Mouse (Mus musculus) limb, embryonic 11.5 days (tissue): ENCODE data around the gene Kif5a. TPM values are rescaled to one million over a fixed set of nuclear protein-coding genes. Genes with fewer than 3 reads are reported as not detected.
A peak's percentile ranks its signal among the peaks of the same experiment; 100 is the strongest.

Source experiments
- ATAC-seq: fragments of 200-750 bp; cut with Nextera tagmentation; 2 replicates; pipeline ENCODE4 v1.8.0; 2017; ENCODE audit warnings: low read depth; ENCODE audit not compliant: insufficient number of reproducible peaks, low FRiP score, low TSS enrichment
- DNase-seq: peaks from one replicate; pipeline ENCODE4 v3.0.0-alpha.2; 2015; ENCODE audit warnings: low spot score
- H3K27ac ChIP-seq: fragments of 300-500 bp; sonication (generic); replicated peaks from 2 replicates; pipeline ENCODE4 v1.5.1; 2014; ENCODE audit warnings: low read depth, mild to moderate bottlenecking, low read length
- H3K27me3 ChIP-seq: fragments of 300-500 bp; sonication (generic); 2 replicates; pipeline ENCODE4 v1.6.1; 2014; ENCODE audit warnings: mild to moderate bottlenecking, low read length, mixed read lengths; ENCODE audit not compliant: control insufficient read depth, insufficient read depth
- H3K36me3 ChIP-seq: fragments of 300-500 bp; sonication (generic); 2 replicates; pipeline ENCODE4 v1.6.1; 2014; ENCODE audit warnings: mild to moderate bottlenecking, low read length, moderate library complexity, mixed read lengths; ENCODE audit not compliant: control insufficient read depth, insufficient read depth
- H3K4me1 ChIP-seq: fragments of 300-500 bp; sonication (generic); 2 replicates; pipeline ENCODE4 v1.6.1; 2014; ENCODE audit warnings: low read length, mixed read lengths; ENCODE audit not compliant: control insufficient read depth, insufficient read depth
- H3K4me2 ChIP-seq: fragments of 300-500 bp; sonication (generic); 2 replicates; pipeline ENCODE4 v1.6.1; 2014; ENCODE audit warnings: low read depth, mild to moderate bottlenecking, moderate library complexity; ENCODE audit not compliant: severe bottlenecking
- H3K4me3 ChIP-seq: fragments of 300-500 bp; sonication (generic); 2 replicates; pipeline ENCODE4 v1.5.1; 2014; ENCODE audit warnings: low read depth, low read length
- H3K9ac ChIP-seq: fragments of 300-500 bp; sonication (generic); 2 replicates; pipeline ENCODE4 v1.6.1; 2014; ENCODE audit warnings: mild to moderate bottlenecking, low read length
- H3K9me3 ChIP-seq: fragments of 300-500 bp; sonication (generic); 2 replicates; pipeline ENCODE4 v1.6.1; 2016; ENCODE audit warnings: low read length; ENCODE audit not compliant: control insufficient read depth
- WGBS: fragments of 180-500 bp; shearing (Covaris S2); extraction: QIAGEN DNeasy Blood & Tissue Kit; methylation state at CpG from one replicate; pipeline ENCODE4 v1.1.7; 2014; 5-methylcytosine and 5-hydroxymethylcytosine counted together
- polyA plus RNA-seq: library from polyadenylated mRNA; unstranded; fragments of >200 nt; fragmentation: Nextera tagmentation; extraction: Ambion mirVana; gene quantifications from 2 replicates; pipeline ENCODE4 v1.2.1, GENCODE M21; 2014

Kif5a gene
- polyA plus RNA-seq, 1 experiment from 2014 or later = 2.1 TPM

DNA sequence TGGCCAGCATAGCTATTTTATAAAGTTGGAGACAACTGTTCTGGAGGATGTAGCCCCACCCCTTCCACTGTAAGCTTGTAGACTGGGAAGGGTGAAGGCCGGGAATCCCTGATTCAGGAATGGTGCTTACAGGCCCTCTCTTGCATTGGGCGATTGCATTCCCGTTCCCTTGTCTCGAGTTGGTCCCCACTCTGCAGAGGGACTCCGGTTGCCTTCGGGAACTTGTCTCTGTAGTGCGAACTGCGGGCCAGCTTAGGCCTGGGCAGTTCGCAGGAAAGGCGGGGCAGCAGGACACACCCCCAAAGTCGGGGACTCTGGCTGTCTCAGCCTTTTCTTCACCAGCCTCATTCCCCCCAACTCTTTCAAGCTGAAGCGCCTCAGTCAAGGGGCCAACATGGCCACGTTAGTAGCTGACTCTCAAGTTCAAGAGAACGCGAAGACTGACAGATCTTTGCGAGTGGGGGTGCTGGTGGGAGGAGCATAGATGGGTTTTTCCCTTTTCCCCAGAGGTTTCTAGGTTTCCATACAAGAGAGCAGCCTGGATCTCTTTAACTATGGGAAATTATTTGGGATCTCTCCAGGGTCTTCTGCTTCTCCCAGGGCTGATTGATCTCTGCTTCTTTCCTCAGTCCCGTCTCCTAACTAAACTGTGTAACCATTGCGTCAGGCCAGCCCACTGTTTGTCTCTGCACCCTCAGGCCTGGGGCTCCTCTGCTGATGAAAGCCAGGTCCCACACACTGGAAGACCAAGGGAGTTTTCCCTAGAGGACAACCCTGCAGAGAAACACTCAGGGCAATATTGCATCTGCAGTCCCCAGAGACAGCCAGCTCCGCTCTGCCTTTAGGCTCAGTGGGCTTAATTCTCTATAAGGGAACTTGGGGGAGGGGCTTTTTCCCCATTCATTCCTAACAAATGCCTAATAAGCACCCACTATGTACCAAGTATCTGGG lies 28.1 kb upstream of the Kif5a start:
- Histone ChIP-seq H3K4me1 (peaks cover 27% of the 10 kb centered on the region), H3K9ac (peak overlapping the region; percentile 58), H3K36me3 (peaks cover 23% of the 10 kb centered on the region), H3K4me2 (peak overlapping the region; percentile 53), H3K27me3 (no peaks in the 10 kb centered on the region), H3K9me3 (no peaks in the 10 kb centered on the region), H3K4me3 (peak overlapping the region; percentile 67), H3K27ac (peak overlapping the region; percentile 60)
- WGBS = 4% methylated on average over 19 of the region's 19 CpGs
- ATAC-seq = peak; percentile 63
- DNase-seq = no peak

DNA sequence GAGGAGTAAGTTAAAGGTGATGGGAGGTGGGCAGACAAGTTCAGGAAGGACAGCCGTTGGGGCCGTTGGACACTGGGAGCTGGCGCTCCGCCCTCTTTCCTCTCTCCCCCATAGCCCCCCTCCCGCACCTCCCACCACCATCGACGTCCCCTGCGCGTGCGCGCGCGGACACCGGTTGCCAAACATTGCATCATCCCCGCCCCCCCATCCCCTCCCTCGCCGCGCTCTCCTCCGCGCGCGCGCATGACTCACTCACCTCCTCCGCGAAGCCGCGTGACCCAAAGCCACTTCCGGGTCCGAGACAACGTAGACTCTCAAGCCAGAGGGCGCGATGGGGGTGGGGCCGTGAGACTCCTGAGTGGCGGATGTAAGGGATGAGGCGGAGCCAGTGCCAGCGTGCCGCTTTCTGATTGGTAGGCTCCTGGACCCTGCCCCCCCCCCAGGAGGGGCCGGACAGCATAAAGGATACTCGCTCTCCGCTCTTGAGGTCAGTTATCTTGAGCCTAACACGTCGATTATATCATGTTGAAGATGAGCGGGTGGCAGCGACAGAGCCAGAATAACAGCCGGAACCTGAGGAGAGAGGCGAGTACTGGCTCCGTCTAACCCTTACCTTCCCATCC lies 27.3 kb upstream of the Kif5a start:
- peaks cover 17% of the 10 kb centered on the region for H3K36me3 ChIP-seq
- peak overlapping the region; percentile 67 for H3K4me3 ChIP-seq
- DNase-seq (peak; percentile 99), ATAC-seq (peak; percentile 93)
- H3K9me3 ChIP-seq = no peaks in the 10 kb centered on the region
- peak overlapping the region; percentile 96 for H3K27ac ChIP-seq
- H3K4me1 ChIP-seq = peaks cover 27% of the 10 kb centered on the region
- no peaks in the 10 kb centered on the region for H3K27me3 ChIP-seq
- under 1% methylated on average over 42 of the region's 47 CpGs for WGBS
- peak overlapping the region; percentile 93 for H3K4me2 ChIP-seq
- H3K9ac ChIP-seq = peak overlapping the region; percentile 58

GRCm38 (mm10) chr10:127289573-127290191 lies 26.5 kb upstream of the Kif5a start:
- H3K4me3 ChIP-seq = peak overlapping the region; percentile 67
- H3K9ac ChIP-seq = peak overlapping the region; percentile 3
- peaks cover 27% of the 10 kb centered on the region for H3K4me1 ChIP-seq
- no peaks in the 10 kb centered on the region for H3K27me3 ChIP-seq
- ATAC-seq = no peak
- DNase-seq = no peak
- peak overlapping the region; percentile 96 for H3K27ac ChIP-seq
- H3K9me3 ChIP-seq = no peaks in the 10 kb centered on the region
- peak overlapping the region; percentile 93 for H3K4me2 ChIP-seq
- H3K36me3 ChIP-seq = peaks cover 17% of the 10 kb centered on the region
- 1% methylated on average over 15 of the region's 15 CpGs for WGBS

DNA sequence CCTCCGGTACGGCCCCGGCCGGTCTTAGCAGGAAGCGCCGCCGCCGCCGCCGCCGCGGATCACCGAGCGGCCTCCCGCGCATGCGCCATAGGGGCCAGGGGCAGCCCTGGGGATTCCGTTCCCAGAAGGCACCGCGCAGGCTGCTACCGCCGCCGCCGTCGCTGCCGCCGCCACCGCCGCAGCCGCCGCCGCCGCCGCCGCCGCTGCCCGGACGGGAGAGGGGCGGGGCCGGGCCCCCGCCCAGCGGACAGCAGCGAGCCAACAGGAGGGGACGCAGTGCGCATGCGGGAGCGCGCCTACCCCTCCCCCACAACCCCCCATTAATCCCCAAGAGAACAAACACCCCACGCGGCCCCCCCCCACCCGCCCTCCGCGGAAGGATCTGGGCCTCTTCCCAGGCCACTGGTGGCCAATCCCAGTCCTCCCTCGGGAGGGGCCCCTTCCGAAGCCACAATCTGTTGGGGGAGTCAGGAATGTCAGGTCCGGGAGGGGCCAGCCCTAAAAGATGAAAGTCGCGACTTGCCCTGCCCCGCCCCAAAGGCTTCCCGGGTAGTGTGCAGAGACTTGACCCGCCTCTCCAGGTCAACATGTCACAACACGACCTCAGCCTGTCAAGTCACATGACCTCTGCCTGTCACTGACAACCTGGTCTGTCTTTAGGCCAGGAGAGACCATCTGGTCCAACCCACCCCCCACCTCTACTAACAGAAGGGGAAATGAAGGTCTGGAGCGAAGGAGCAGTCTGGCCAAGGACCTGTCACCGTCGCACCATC lies 25.8 kb upstream of the Kif5a start, which contains the start of gene Mbd6:
Mbd6 (minus strand) TSS at position 219 of the 773 bp plus-strand sequence.
- Histone ChIP-seq H3K9me3 (no peaks in the 10 kb centered on the region), H3K27ac (peak within 1 kb of the TSS; percentile 96), H3K4me1 (peaks cover 27% of the 10 kb centered on the region), H3K4me2 (peak within 1 kb of the TSS; percentile 93), H3K36me3 (peaks cover 20% of the 10 kb centered on the region; the same call in 1 of the 2 replicates), H3K4me3 (peak within 1 kb of the TSS; percentile 67), H3K9ac (peak within 1 kb of the TSS; percentile 80), H3K27me3 (no peaks in the 10 kb centered on the region)
- under 1% methylated on average over 31 of the region's 65 CpGs for WGBS
- DNase-seq (peak; percentile 88), ATAC-seq (peak; percentile 13)

DNA sequence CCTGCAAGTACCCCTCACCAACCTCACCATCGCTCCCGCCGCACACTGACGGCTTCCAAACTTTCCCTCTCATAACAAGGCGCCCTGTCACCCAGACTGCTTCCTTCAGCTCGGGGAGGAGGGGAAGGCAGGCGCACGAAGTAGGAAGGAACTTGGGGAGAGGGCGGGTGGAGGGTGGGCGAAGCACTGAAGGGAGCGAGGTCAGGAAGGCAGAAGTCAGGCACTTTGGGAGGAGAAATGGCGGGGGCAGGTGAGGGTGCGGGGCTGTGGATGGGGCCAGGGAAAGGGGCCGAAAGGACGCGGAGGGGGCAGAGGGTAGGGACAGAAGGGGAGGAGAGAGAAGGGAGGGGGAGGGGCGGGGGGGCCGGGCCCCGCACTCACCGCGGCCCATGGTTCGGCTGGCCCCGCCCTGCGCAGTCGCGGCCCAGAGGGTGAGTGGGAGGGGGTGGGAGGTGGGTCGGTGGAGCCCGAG lies 25.2 kb upstream of the Kif5a start:
- peak overlapping the region; percentile 80 for H3K9ac ChIP-seq
- H3K9me3 ChIP-seq = no peaks in the 10 kb centered on the region
- H3K4me2 ChIP-seq = peak overlapping the region; percentile 93
- H3K36me3 ChIP-seq = peaks cover 23% of the 10 kb centered on the region; the same call in 1 of the 2 replicates
- peaks cover 27% of the 10 kb centered on the region for H3K4me1 ChIP-seq
- under 1% methylated on average over 23 of the region's 28 CpGs for WGBS
- ATAC-seq (peak; percentile 11; the same call in 1 of the 2 replicates), DNase-seq (peak; percentile 72)
- peak overlapping the region; percentile 96 for H3K27ac ChIP-seq
- H3K4me3 ChIP-seq = peak overlapping the region; percentile 67
- H3K27me3 ChIP-seq = no peaks in the 10 kb centered on the region

DNA sequence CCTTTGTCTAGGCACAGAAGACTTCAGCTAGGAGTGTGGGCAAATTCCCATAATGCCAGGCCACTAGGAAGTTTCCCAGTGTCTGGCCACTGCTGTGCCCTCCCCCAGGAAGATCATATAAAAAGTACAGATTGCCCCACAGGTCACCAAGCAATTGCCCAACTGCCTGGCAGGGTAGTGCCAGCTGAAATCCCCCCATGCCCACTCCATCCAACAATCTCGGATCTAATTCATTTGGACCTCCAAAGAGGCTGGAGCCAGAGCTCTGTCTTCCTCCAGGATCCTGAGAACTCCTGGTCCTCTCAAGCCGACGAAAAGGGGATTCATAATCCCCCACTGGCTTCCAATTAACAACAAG lies 24.8 kb upstream of the Kif5a start:
- H3K27me3 ChIP-seq = no peaks in the 10 kb centered on the region
- H3K4me2 ChIP-seq = peak overlapping the region; percentile 93
- no peak for DNase-seq
- peaks cover 24% of the 10 kb centered on the region; the same call in 1 of the 2 replicates for H3K36me3 ChIP-seq
- H3K4me3 ChIP-seq = peak overlapping the region; percentile 67
- 3% methylated on average over 3 of the region's 3 CpGs for WGBS
- H3K27ac ChIP-seq = peak overlapping the region; percentile 96
- H3K9me3 ChIP-seq = no peaks in the 10 kb centered on the region
- peaks cover 27% of the 10 kb centered on the region for H3K4me1 ChIP-seq
- ATAC-seq = no peak
- peak overlapping the region; percentile 80 for H3K9ac ChIP-seq

DNA sequence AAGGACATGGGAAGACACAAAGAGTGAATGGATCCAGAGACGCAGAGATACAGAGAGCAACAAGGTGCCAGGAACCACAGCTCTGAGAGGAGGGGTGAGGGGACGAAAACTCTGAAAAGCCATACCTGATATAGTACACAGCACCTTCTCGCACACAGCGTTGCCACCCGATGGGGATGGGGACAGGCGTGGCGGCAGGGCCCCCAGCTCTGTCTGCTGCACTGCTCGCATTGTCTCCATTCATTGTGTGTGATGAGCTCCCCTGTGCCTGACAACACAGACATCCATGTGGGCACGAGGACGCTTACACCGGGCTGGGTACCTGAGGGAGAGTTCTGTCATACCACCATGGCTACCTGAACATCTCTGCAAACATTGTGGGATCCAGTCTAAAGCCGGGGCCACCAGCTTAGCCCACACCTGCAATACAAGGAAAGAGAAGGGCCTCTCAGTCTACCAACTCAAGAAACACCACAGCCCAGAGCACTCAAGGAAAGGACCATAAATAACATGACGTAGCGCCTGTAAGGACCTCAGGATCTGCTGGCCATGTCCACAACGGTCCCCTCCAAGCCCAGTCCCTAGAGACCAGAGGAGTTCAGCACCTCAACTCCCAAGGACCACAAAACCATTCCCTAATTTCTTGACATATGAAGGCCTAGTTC lies 24.3 kb upstream of the Kif5a start:
- 0 out of 2 replicates have a peak overlapping the region, but pooled peaks have one; percentile 96 for H3K27ac ChIP-seq
- peak overlapping the region; percentile 67 for H3K4me3 ChIP-seq
- H3K9ac ChIP-seq = peak overlapping the region; percentile 80
- no peak for ATAC-seq
- WGBS = 69% methylated on average over 15 of the region's 15 CpGs
- H3K9me3 ChIP-seq = no peaks in the 10 kb centered on the region
- DNase-seq = no peak
- peaks cover 27% of the 10 kb centered on the region for H3K36me3 ChIP-seq
- H3K4me1 ChIP-seq = peaks cover 27% of the 10 kb centered on the region
- no peaks in the 10 kb centered on the region for H3K27me3 ChIP-seq
- H3K4me2 ChIP-seq = peak overlapping the region; percentile 93
